Mouse (Mus musculus) brain, embryonic 14.5 days (tissue): ENCODE data around the gene Draxin.

ENCODE experiments used
- CTCF ChIP-seq: fragments of 200-500 bp; IDR thresholded peaks from 2 replicates; pipeline ENCODE4 v1.5.1; 2012; ENCODE audit warnings: inconsistent platforms, mild to moderate bottlenecking, moderate library complexity, borderline replicate concordance; ENCODE audit not compliant: insufficient read depth, insufficient read length; ENCODE audit errors: extremely low read depth
- POLR2A ChIP-seq: fragments of 200-500 bp; IDR thresholded peaks from 2 replicates; pipeline ENCODE4 v1.6.1; 2012; ENCODE audit warnings: mild to moderate bottlenecking, inconsistent platforms, borderline replicate concordance; ENCODE audit not compliant: poor library complexity, insufficient read depth, insufficient read length, severe bottlenecking; ENCODE audit errors: extremely low read depth

- no peak for TF ChIP-seq POLR2A
- TF ChIP-seq CTCF, result no peak
These were observed 28.2 kb upstream of the Draxin start for GRCm38 (mm10) chr4:148158436-148159348.
